Mouse (Mus musculus) hindbrain, embryonic 13.5 days (tissue): ENCODE measurements around the gene Tbc1d22b. TPM values are rescaled to one million over a fixed set of nuclear protein-coding genes. Genes with fewer than 3 reads are reported as not detected.
"Not testable (repeated sequence)": the region's sequence is repeated elsewhere in the genome, so short reads cannot be mapped to it uniquely, and the experiment has no call there.

ENCODE experiments used
- ATAC-seq: fragments of 200-750 bp; cut with Nextera tagmentation; 2 replicates; pipeline ENCODE4 v1.8.0; 2017; ENCODE audit warnings: moderate TSS enrichment; ENCODE audit not compliant: low FRiP score
- H3K27ac ChIP-seq: fragments of 300-500 bp; sonication (generic); 2 replicates; pipeline ENCODE4 v1.5.1; 2015; ENCODE audit warnings: inconsistent platforms, mild to moderate bottlenecking, moderate library complexity
- H3K27me3 ChIP-seq: fragments of 300-500 bp; sonication (generic); 2 replicates; pipeline ENCODE4 v1.6.1; 2015; ENCODE audit warnings: mild to moderate bottlenecking, inconsistent platforms
- H3K36me3 ChIP-seq: fragments of 300-500 bp; sonication (generic); 2 replicates; pipeline ENCODE4 v1.6.1; 2015; ENCODE audit warnings: mild to moderate bottlenecking, inconsistent platforms
- H3K4me1 ChIP-seq: fragments of 300-500 bp; sonication (generic); replicated peaks from 2 replicates; pipeline ENCODE4 v1.6.1; 2015; ENCODE audit warnings: inconsistent platforms
- H3K4me2 ChIP-seq: fragments of 300-500 bp; sonication (generic); 2 replicates; pipeline ENCODE4 v1.6.1; 2015; ENCODE audit warnings: inconsistent platforms, mild to moderate bottlenecking, moderate library complexity
- H3K4me3 ChIP-seq: fragments of 300-500 bp; sonication (generic); 2 replicates; pipeline ENCODE4 v1.5.1; 2015; ENCODE audit warnings: mild to moderate bottlenecking, inconsistent platforms
- H3K9ac ChIP-seq: fragments of 300-500 bp; sonication (generic); 2 replicates; pipeline ENCODE4 v1.6.1; 2015; ENCODE audit warnings: mild to moderate bottlenecking, inconsistent platforms
- H3K9me3 ChIP-seq: fragments of 300-500 bp; sonication (generic); 2 replicates; pipeline ENCODE4 v1.6.1; 2016; ENCODE audit warnings: inconsistent platforms
- WGBS: fragments of 180-500 bp; shearing (Covaris S2); methylation state at CpG from one replicate; pipeline ENCODE4 v1.1.7; 2015; 5-methylcytosine and 5-hydroxymethylcytosine counted together
- polyA plus RNA-seq: library from polyadenylated mRNA; unstranded; fragments of >200 nt; fragmentation: Nextera tagmentation; extraction: Ambion mirVana; gene quantifications from 2 replicates; pipeline ENCODE4 v1.2.1, GENCODE M21; 2015

Tbc1d22b gene
- polyA plus RNA-seq, 1 experiment from 2014 or later: 22.1 TPM

DNA sequence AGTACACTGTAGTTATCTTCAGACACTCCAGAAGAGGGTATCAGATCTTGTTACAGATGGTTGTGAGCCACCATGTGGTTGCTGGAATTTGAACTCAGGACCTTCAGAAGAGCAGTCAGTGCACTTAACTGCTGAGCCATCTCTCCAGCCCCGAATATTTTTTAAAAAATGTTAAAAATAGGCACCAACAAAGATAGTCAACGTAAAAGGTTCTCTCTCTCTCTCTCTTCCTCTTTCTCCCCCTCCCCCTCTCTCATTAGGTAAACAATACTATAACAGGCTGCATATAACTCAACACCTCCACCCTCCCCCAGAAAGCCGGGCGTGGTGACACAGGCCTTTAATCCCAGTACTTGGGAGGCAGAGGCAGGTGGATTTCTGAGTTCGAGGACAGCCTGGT, 30.9 kb upstream of the Tbc1d22b start:
- 96% methylated on average over 5 of the region's 5 CpGs for WGBS
- not testable (repeated sequence) for H3K27ac ChIP-seq, H3K4me3 ChIP-seq, H3K9me3 ChIP-seq, H3K4me1 ChIP-seq, H3K36me3 ChIP-seq, H3K4me2 ChIP-seq, H3K27me3 ChIP-seq, ATAC-seq, H3K9ac ChIP-seq

- H3K9ac ChIP-seq: no peak overlapping the region
Observed at GRCm38 (mm10) chr17:29519731-29520130, 29.9 kb upstream of the Tbc1d22b start.

GRCm38 (mm10) chr17:29525613-29526012, 24.0 kb upstream of the Tbc1d22b start:
- H3K27ac ChIP-seq: no peak overlapping the region
- 82% methylated on average over 2 of the region's 2 CpGs for WGBS
- H3K4me3 ChIP-seq: no peak overlapping the region
- no peaks in the 10 kb centered on the region for H3K27me3 ChIP-seq
- H3K36me3 ChIP-seq: no peaks in the 10 kb centered on the region
- no peak for ATAC-seq
- no peaks in the 10 kb centered on the region for H3K4me1 ChIP-seq
- H3K9ac ChIP-seq: no peak overlapping the region
- H3K9me3 ChIP-seq: no peaks in the 10 kb centered on the region
- no peak overlapping the region for H3K4me2 ChIP-seq

More at GRCm38 (mm10) chr17:29519731-29520130, 29.9 kb upstream of the Tbc1d22b start:
- Histone ChIP-seq H3K4me1 (no peaks in the 10 kb centered on the region), H3K27me3 (no peaks in the 10 kb centered on the region), H3K36me3 (no peaks in the 10 kb centered on the region), H3K9me3 (no peaks in the 10 kb centered on the region), H3K4me3 (no peak overlapping the region), H3K27ac (no peak overlapping the region), H3K4me2 (no peak overlapping the region)
- ATAC-seq: no peak
- WGBS: 76% methylated on average over 8 of the region's 8 CpGs

DNA sequence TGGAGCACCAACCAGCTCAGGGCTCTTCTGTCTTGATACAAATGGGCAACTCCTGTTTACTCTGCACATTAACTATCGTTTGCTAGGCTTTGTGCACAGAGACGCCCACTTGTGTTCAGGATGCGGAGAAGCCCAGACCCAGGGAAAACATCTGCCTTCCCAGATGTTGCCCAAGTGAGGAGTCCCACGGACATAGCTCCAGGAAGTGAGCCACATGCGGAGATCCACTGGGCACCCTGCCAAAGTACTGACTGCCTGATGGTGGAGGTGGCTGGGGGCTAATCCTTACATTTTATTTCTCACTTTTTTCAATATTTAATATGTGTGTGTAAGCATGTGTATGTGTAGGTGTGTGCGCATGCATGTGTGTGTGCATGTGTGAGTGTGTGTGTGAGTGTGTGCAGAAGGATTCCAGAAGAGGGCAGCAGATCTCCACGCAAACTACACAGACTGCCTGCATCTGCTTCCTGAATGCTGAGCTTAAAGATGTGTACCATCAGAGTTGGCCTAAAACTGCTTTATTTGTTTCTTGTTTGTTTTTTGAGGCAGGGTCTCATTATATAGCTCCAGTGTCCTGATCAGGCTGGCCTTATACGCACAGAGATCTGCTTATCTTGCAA, 20.9 kb upstream of the Tbc1d22b start:
- Histone ChIP-seq H3K27me3 (no peaks in the 10 kb centered on the region), H3K27ac (no peak overlapping the region), H3K9me3 (no peaks in the 10 kb centered on the region), H3K9ac (no peak overlapping the region), H3K36me3 (no peaks in the 10 kb centered on the region), H3K4me1 (peaks cover 10% of the 10 kb centered on the region; the same call in 1 of the 2 replicates), H3K4me2 (no peak overlapping the region), H3K4me3 (no peak overlapping the region)
- 81% methylated on average over 8 of the region's 8 CpGs for WGBS
- ATAC-seq: no peak

DNA sequence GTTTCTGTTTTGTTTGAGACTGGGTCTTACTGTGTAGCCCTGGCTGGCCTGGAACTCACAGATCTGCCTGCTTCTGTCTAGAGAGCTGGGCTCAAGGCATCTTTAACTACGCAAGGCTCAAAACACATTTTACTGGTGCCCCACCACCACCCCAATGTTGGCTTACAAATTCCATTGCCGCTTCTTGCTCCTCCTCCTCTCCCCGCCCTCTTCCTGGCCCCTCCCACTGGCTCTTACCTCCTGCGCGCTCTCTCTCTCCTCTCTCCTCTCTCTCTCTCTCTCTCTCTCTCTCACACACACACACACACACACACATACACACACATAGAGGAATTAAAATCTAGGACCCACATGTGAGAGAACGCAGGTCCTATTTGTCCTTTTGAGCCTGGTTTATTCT, 19.1 kb upstream of the Tbc1d22b start:
- no peak for ATAC-seq
- Histone ChIP-seq H3K36me3 (no peaks in the 10 kb centered on the region), H3K27ac (no peak overlapping the region), H3K9ac (no peak overlapping the region), H3K27me3 (no peaks in the 10 kb centered on the region), H3K9me3 (no peaks in the 10 kb centered on the region), H3K4me3 (no peak overlapping the region), H3K4me1 (peaks cover 10% of the 10 kb centered on the region; the same call in 1 of the 2 replicates), H3K4me2 (no peak overlapping the region)
- WGBS: 83% methylated on average over 6 of the region's 6 CpGs

DNA sequence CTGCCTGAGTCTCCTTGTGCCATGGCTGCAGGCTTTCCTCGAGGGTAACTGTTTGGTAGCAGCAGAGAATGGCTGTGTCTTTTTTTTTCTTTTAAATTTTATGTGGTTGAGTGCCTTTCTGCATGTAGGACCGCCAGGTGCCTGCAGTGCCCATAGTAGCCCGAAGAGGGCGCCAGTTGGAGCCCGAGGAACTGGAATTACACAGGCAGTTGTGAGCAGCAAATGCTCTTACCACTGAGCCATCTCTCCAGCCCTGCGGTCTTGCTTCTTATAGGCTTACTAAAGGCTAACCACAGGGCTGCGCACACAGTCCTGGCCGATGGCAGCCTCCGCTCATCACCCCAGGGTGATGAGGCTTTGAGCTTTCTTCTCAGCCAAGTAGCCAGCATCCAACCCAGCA, 18.3 kb upstream of the Tbc1d22b start:
- WGBS: 74% methylated on average over 9 of the region's 9 CpGs
- no peak for ATAC-seq
- no peaks in the 10 kb centered on the region for H3K36me3 ChIP-seq
- no peaks in the 10 kb centered on the region for H3K9me3 ChIP-seq
- H3K9ac ChIP-seq: no peak overlapping the region
- H3K4me1 ChIP-seq: peaks cover 10% of the 10 kb centered on the region; the same call in 1 of the 2 replicates
- no peaks in the 10 kb centered on the region for H3K27me3 ChIP-seq
- no peak overlapping the region for H3K4me2 ChIP-seq
- H3K4me3 ChIP-seq: no peak overlapping the region
- no peak overlapping the region for H3K27ac ChIP-seq

GRCm38 (mm10) chr17:29531757-29532384, 17.7 kb upstream of the Tbc1d22b start:
- Histone ChIP-seq H3K36me3 (no peaks in the 10 kb centered on the region), H3K4me1 (peaks cover 10% of the 10 kb centered on the region; the same call in 1 of the 2 replicates), H3K9me3 (no peaks in the 10 kb centered on the region), H3K4me3 (no peak overlapping the region), H3K27me3 (no peaks in the 10 kb centered on the region), H3K4me2 (no peak overlapping the region), H3K27ac (no peak overlapping the region), H3K9ac (no peak overlapping the region)
- ATAC-seq: no peak
- 68% methylated on average over 10 of the region's 10 CpGs for WGBS

DNA sequence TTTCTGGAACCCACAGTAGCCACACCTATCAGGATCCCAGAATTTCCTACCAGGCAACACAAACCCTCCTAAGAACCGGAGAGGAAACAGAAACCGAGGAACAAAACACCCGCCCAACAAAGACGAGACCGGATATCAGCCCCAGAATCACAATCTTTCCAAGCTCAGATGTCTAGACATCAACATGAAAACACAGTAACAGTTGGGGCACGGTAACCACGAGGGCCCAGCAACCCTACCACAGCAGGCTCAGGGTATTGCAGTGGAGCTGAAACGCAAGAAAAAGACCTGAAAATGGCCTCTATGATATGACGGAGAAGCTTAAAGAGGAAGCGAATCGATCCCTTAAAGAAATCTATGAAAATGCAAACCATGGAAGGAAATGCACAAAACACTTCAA, 15.7 kb upstream of the Tbc1d22b start:
- Histone ChIP-seq H3K9ac (no peak overlapping the region), H3K9me3 (no peaks in the 10 kb centered on the region), H3K4me3 (no peak overlapping the region), H3K4me1 (peaks cover 10% of the 10 kb centered on the region; the same call in 1 of the 2 replicates), H3K27me3 (no peaks in the 10 kb centered on the region), H3K27ac (no peak overlapping the region), H3K36me3 (no peaks in the 10 kb centered on the region), H3K4me2 (no peak overlapping the region)
- WGBS: 90% methylated on average over 11 of the region's 11 CpGs
- ATAC-seq: no peak

DNA sequence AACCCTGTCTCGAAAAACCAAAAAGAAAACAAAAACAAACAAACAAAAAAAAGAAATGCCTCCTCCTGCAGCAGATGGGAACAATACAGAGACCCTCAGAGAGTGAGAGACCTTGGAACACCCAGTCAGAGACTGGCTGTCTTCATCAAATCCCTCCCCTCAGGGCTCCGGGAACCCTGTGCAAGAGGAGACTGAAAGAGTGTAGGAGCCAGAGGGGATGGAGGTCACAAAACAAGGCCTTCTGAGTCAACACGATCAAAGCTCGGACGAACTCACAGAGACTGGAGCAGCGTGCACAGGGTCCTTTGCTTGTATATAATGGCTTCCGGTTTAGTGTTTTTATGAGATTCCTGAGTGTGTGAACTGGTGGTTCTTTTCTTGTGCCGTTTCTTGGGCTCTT, 9.2 kb upstream of the Tbc1d22b start:
- Histone ChIP-seq H3K36me3 (no peaks in the 10 kb centered on the region), H3K4me1 (no peaks in the 10 kb centered on the region), H3K27me3 (no peaks in the 10 kb centered on the region), H3K27ac (no peak overlapping the region), H3K9me3 (no peaks in the 10 kb centered on the region), H3K4me2 (no peak overlapping the region), H3K4me3 (no peak overlapping the region), H3K9ac (no peak overlapping the region)
- no peak for ATAC-seq
- 87% methylated on average over 8 of the region's 8 CpGs for WGBS

DNA sequence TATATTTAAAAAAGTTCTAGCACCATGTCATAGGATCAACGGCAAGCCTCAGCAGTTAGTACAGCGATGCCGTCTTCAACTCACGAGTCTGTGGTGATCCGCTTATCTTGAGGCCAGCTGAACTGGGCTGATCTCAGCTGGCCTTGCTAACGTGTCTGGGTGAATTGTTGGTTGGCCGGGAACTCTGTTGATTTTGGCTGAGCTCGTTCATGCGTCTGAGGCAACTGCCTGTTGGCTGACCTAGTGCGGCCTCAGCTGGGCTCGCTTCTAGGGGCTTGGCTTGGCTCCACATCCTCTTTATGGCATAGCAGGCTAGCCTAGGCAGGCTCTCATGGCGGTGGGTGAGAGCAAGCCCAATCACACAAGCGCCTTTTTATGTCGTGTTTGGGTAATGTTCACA, 8.2 kb upstream of the Tbc1d22b start:
- 73% methylated on average over 14 of the region's 14 CpGs for WGBS
- H3K27ac ChIP-seq: no peak overlapping the region
- H3K4me2 ChIP-seq: no peak overlapping the region
- no peaks in the 10 kb centered on the region for H3K27me3 ChIP-seq
- no peaks in the 10 kb centered on the region for H3K36me3 ChIP-seq
- no peaks in the 10 kb centered on the region for H3K9me3 ChIP-seq
- H3K9ac ChIP-seq: no peak overlapping the region
- no peak overlapping the region for H3K4me3 ChIP-seq
- H3K4me1 ChIP-seq: no peaks in the 10 kb centered on the region
- ATAC-seq: no peak

DNA sequence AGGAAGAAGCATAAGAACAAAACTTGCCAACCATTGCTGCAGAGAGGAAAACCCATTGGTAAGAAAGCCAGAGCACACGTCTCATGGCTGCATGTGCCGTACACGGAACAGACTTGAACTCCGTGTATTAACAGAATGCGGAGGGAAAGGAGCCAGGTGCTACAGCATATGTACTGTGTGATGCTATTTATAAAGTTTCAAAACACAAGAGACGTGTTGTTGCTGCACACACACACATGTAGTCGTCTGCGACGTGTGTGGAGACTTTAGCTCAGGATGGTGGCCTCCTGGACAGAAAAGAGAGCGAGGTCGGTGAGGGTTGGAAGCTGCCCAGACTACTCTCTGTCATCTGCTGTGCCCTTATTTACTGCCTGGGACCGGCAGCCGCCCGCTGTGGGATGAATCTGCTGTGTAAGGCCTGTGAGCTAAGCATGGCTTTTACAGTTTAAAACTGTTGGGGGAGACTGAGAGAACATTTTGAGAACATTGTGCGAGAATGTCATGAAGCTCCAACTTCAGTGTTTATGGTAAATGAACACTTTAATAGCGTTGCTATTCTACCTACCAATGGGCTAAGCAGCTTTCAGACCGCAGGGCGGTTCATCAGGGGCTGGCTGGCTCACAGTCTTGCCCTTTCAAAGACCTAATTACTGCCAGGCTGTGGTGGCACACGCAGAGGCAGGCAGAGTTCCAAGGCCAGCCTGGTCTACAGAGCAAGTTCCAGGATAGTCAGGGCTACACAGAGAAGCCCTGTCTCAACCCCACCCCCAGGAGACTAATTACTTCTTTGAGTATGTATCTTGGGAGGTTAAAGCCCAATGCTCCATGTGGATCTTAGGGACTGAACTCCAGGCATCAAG, 6.5 kb upstream of the Tbc1d22b start:
- Histone ChIP-seq H3K27ac (no peak overlapping the region), H3K9me3 (no peaks in the 10 kb centered on the region), H3K4me3 (no peak overlapping the region), H3K4me2 (no peak overlapping the region), H3K4me1 (no peaks in the 10 kb centered on the region), H3K9ac (no peak overlapping the region), H3K27me3 (no peaks in the 10 kb centered on the region), H3K36me3 (no peaks in the 10 kb centered on the region)
- WGBS: 90% methylated on average over 19 of the region's 19 CpGs
- ATAC-seq: no peak

- Histone ChIP-seq H3K9me3 (no peaks in the 10 kb centered on the region), H3K4me2 (no peak overlapping the region), H3K36me3 (no peaks in the 10 kb centered on the region), H3K27ac (no peak overlapping the region), H3K4me1 (no peaks in the 10 kb centered on the region), H3K4me3 (no peak overlapping the region), H3K27me3 (no peaks in the 10 kb centered on the region), H3K9ac (no peak overlapping the region)
- ATAC-seq: no peak
- WGBS: 83% methylated on average over 2 of the region's 2 CpGs
Observed at GRCm38 (mm10) chr17:29544064-29544463, 5.5 kb upstream of the Tbc1d22b start.
